Mouse (Mus musculus): ENCODE measurements around the gene Myh6. TPM values are rescaled to one million over a fixed set of nuclear protein-coding genes. Genes with fewer than 3 reads are reported as not detected.

Myh6 gene
- polyA plus RNA-seq, 1 experiment from 2014 or later, result 2.3 TPM

- peak overlapping the region; percentile 23; the same call in 1 of the 2 replicates for H3K4me2 ChIP-seq
- ATAC-seq (ENCODE audit: low read depth), result no peak
- 86% methylated on average over 16 of the region's 16 CpGs for WGBS
Measured at GRCm38 (mm10) chr14:54937361-54938182, 29.2 kb downstream of the Myh6 start.

GRCm38 (mm10) chr14:54936831-54937160, 29.9 kb downstream of the Myh6 start:
- peak overlapping the region; percentile 74 for H3K27ac ChIP-seq (replicated peaks)
- H3K36me3 ChIP-seq, result no peaks in the 10 kb centered on the region
- no peaks in the 10 kb centered on the region for H3K9me3 ChIP-seq
- H3K27me3 ChIP-seq, result no peaks in the 10 kb centered on the region
- ATAC-seq (ENCODE audit: low read depth), result no peak
- 69% methylated on average over 6 of the region's 6 CpGs for WGBS
- H3K4me2 ChIP-seq, result peak overlapping the region; percentile 32
- peak overlapping the region; percentile 58 for H3K9ac ChIP-seq
- H3K4me1 ChIP-seq (replicated peaks), result peaks cover 25% of the 10 kb centered on the region
- 0 out of 2 replicates have a peak overlapping the region, but pooled peaks have one; percentile 12 for H3K4me3 ChIP-seq

More at GRCm38 (mm10) chr14:54937361-54938182, 29.2 kb downstream of the Myh6 start:
- Histone ChIP-seq H3K36me3 (no peaks in the 10 kb centered on the region), H3K4me1 (replicated peaks) (peaks cover 24% of the 10 kb centered on the region), H3K4me3 (no peak overlapping the region), H3K27ac (replicated peaks) (no peak overlapping the region), H3K27me3 (no peaks in the 10 kb centered on the region), H3K9ac (no peak overlapping the region), H3K9me3 (no peaks in the 10 kb centered on the region)

- H3K36me3 ChIP-seq, result no peaks in the 10 kb centered on the region
- peaks cover 25% of the 10 kb centered on the region for H3K4me1 ChIP-seq (replicated peaks)
- 0 out of 2 replicates have a peak within 1 kb of the TSS, but pooled peaks have one; percentile 12 for H3K4me3 ChIP-seq
- H3K27me3 ChIP-seq, result no peaks in the 10 kb centered on the region
- H3K9me3 ChIP-seq, result no peaks in the 10 kb centered on the region
- ATAC-seq (ENCODE audit: low read depth), result peak; percentile 58
- H3K4me2 ChIP-seq, result peak within 1 kb of the TSS; percentile 32
- 32% methylated on average over 8 of the region's 8 CpGs for WGBS
- H3K9ac ChIP-seq, result peak within 1 kb of the TSS; percentile 58
- peak within 1 kb of the TSS; percentile 74 for H3K27ac ChIP-seq (replicated peaks)
Measured at GRCm38 (mm10) chr14:54935904-54936830, 30.6 kb downstream of the Myh6 start, which contains the start of gene Cmtm5. Gene Cmtm5 (plus strand): TSS chr14:54936261.

- no peak for ATAC-seq (ENCODE audit: low read depth)
- peak within 1 kb of the TSS; percentile 22 for H3K4me2 ChIP-seq
- no peaks in the 10 kb centered on the region for H3K9me3 ChIP-seq
- H3K9ac ChIP-seq, result no peak within 1 kb of the TSS
- 0 out of 2 replicates have a peak within 1 kb of the TSS, but pooled peaks have one; percentile 42 for H3K27ac ChIP-seq (replicated peaks)
- 25% methylated on average over 6 of the region's 6 CpGs for WGBS
- peaks cover 34% of the 10 kb centered on the region for H3K4me1 ChIP-seq (replicated peaks)
- H3K36me3 ChIP-seq, result no peaks in the 10 kb centered on the region
- peaks cover 3% of the 10 kb centered on the region for H3K27me3 ChIP-seq
- 0 out of 2 replicates have a peak within 1 kb of the TSS, but pooled peaks have one; percentile 10 for H3K4me3 ChIP-seq
Measured at GRCm38 (mm10) chr14:54932645-54933150, 34.0 kb downstream of the Myh6 start, which contains the start of gene Il25. Gene Il25 (plus strand): TSS chr14:54932695.

GRCm38 (mm10) chr14:54930431-54930830, 36.3 kb downstream of the Myh6 start:
- no peak overlapping the region for H3K4me2 ChIP-seq
- H3K4me1 ChIP-seq (replicated peaks), result peaks cover 39% of the 10 kb centered on the region
- H3K27me3 ChIP-seq, result peaks cover 3% of the 10 kb centered on the region
- no peak overlapping the region for H3K4me3 ChIP-seq
- no peaks in the 10 kb centered on the region for H3K9me3 ChIP-seq
- 14% methylated on average over 2 of the region's 2 CpGs for WGBS
- no peak overlapping the region for H3K9ac ChIP-seq
- ATAC-seq (ENCODE audit: low read depth), result no peak
- no peaks in the 10 kb centered on the region for H3K36me3 ChIP-seq
- H3K27ac ChIP-seq (replicated peaks), result no peak overlapping the region

GRCm38 (mm10) chr14:54929801-54930200, 36.9 kb downstream of the Myh6 start:
- no peak overlapping the region for H3K27ac ChIP-seq (replicated peaks)
- H3K4me2 ChIP-seq, result no peak overlapping the region
- peaks cover 43% of the 10 kb centered on the region for H3K4me1 ChIP-seq (replicated peaks)
- peaks cover 3% of the 10 kb centered on the region for H3K27me3 ChIP-seq
- H3K9me3 ChIP-seq, result no peaks in the 10 kb centered on the region
- WGBS, result 73% methylated on average over 5 of the region's 5 CpGs
- H3K9ac ChIP-seq, result no peak overlapping the region
- ATAC-seq (ENCODE audit: low read depth), result no peak
- H3K36me3 ChIP-seq, result no peaks in the 10 kb centered on the region
- no peak overlapping the region for H3K4me3 ChIP-seq

GRCm38 (mm10) chr14:54927296-54927695, 39.4 kb downstream of the Myh6 start:
- H3K9ac ChIP-seq, result peak overlapping the region; percentile 87
- H3K36me3 ChIP-seq, result no peaks in the 10 kb centered on the region
- H3K4me2 ChIP-seq, result peak overlapping the region; percentile 94
- WGBS, result 12% methylated on average over 7 of the region's 7 CpGs
- ATAC-seq (ENCODE audit: low read depth), result no peak
- H3K4me3 ChIP-seq, result peak overlapping the region; percentile 56
- H3K27me3 ChIP-seq, result peaks cover 3% of the 10 kb centered on the region
- peaks cover 48% of the 10 kb centered on the region for H3K4me1 ChIP-seq (replicated peaks)
- H3K9me3 ChIP-seq, result no peaks in the 10 kb centered on the region
- peak overlapping the region; percentile 95 for H3K27ac ChIP-seq (replicated peaks)

- peak overlapping the region; percentile 87 for H3K9ac ChIP-seq
- 0 out of 2 replicates have a peak, but pooled peaks cover 1% of the 10 kb centered on the region for H3K9me3 ChIP-seq
- peaks cover 48% of the 10 kb centered on the region for H3K4me1 ChIP-seq (replicated peaks)
- WGBS, result under 1% methylated on average over 51 of the region's 58 CpGs
- ATAC-seq (ENCODE audit: low read depth), result peak; percentile 70
- peak overlapping the region; percentile 95 for H3K27ac ChIP-seq (replicated peaks)
- H3K27me3 ChIP-seq, result peaks cover 3% of the 10 kb centered on the region
- peak overlapping the region; percentile 56 for H3K4me3 ChIP-seq
- 0 out of 2 replicates have a peak, but pooled peaks cover 7% of the 10 kb centered on the region for H3K36me3 ChIP-seq
- peak overlapping the region; percentile 94 for H3K4me2 ChIP-seq
Measured at GRCm38 (mm10) chr14:54926401-54927158, 40.1 kb downstream of the Myh6 start.

- 2% methylated on average over 49 of the region's 57 CpGs for WGBS
Measured at GRCm38 (mm10) chr14:54925349-54926342, 41.1 kb downstream of the Myh6 start, which contains the start of gene Efs. Gene Efs (minus strand): TSS chr14:54926126.

More at GRCm38 (mm10) chr14:54925349-54926342, 41.1 kb downstream of the Myh6 start, which contains the start of gene Efs:
- Histone ChIP-seq H3K27me3 (peaks cover 3% of the 10 kb centered on the region), H3K27ac (replicated peaks) (peak within 1 kb of the TSS; percentile 95), H3K4me1 (replicated peaks) (peaks cover 47% of the 10 kb centered on the region), H3K9me3 (peaks cover 10% of the 10 kb centered on the region; the same call in 1 of the 2 replicates), H3K9ac (peak within 1 kb of the TSS; percentile 87), H3K4me2 (peak within 1 kb of the TSS; percentile 94), H3K36me3 (peaks cover 16% of the 10 kb centered on the region), H3K4me3 (peak within 1 kb of the TSS; percentile 56)
- peak; percentile 67 for ATAC-seq (ENCODE audit: low read depth)

Data from neural tube, embryonic 13.5 days (tissue).